Mouse (Mus musculus): ENCODE data around the gene Vcp.
"Not testable (repeated sequence)": the region's sequence is repeated elsewhere in the genome, so short reads cannot be mapped to it uniquely, and the experiment has no call there.

Vcp gene

DNA sequence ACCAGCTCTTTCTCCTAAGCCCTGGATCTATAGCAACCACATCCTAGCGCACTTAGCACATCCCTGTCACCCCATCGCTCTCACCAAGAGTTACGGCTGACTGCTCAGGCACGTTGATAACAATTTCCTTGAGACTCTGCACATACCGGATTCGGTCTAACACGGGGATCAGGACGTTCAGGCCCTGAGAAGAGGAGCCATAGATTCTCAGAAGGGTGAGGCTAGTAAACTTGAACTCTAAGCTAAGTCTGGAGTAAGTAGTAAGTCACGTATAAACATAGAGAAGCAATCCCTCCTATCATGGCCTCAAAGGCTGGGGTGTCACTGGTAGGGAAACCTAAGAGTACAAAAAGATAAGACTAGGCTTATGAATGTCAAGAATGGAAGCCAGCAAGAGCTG is 30.0 kb upstream of the Vcp start:
- DNase-seq (ENCODE audit: extremely low read depth, insufficient read length, low spot score): no peak

DNA sequence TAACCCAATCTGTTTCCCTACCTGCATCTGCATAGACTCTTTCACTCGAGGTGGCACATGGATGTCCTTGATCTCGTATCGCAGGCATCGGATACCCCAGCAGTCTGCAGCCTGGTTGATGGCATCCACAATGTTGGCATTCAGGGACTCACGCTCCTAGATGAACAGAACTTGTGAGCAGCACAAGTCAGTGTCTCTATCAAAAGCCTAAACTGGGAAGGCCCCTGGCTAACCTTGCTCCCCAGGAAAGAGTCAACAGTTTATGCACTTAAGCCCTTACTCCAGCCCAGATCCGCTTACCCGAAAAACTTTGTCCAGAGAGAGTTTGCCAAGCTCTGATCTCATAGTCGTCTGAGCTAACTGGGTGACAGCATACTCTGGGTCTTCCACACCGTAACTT is 29.4 kb upstream of the Vcp start:
- DNase-seq (ENCODE audit: extremely low read depth, insufficient read length, low spot score): no peak

DNA sequence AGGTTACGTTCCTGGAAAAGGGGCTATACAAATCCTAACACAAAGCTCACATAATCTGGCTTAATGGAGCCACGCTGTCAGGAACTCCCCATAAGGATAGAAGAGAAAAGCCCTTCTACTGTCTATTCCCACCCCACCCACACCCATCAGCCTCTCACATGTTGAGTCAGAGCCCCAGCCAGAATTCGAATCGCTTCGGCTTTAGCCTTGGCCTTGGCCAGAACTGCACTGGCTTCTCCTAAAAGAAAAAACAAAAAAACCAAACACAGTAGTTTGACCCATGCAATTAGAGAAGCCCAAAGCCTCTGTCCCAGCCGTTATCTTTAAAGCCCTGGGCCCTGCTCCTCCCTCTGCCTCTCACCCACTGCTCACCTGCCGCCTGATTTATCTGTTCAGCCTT is 28.8 kb upstream of the Vcp start:
- DNase-seq (ENCODE audit: extremely low read depth, insufficient read length, low spot score): no peak

DNA sequence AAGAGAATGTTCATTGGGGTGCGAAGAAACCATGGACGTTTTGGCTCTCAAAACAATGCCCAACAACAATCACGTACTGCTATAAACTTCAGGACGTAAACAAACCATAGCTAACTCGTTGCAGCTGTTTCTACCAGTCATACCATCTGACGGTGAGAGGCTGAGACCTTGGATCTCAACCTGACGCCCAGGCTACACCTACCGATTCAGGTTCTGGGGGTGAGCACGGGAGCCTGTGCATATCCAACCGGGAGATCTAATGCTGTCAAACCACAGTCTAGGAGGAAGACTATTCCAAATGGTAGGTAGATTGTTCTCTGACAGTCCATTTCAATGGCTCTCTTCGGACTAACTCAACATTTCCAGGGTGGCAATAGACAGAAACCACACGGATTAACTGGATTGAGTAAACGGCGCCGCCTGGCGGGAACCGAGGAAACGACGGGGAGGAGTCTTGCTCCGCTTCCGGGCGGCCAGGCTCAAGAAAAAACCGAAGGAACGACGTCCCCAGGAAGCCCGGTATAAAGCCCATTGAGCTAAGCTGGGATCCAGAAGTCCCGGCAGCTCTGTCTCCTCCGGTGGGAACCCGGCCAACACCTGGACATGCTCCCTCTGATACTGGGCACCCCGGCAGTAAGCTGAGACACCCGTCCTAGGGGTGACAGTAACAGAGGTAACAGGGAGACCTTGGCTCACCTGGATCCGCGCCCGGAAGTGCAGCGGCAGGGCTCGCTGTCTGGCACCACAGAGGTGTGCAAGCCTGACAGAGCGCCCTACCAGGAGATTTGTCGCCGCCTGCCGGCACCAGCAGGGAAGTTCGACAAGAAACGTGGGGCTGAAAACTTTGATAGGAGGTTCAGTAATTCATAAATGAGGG is 25.0 kb upstream of the Vcp start, which contains the start of gene Pigo:
Gene Pigo (minus strand): TSS at position 736 of the 877 bp plus-strand sequence.
- DNase-seq (ENCODE audit: extremely low read depth, insufficient read length, low spot score): peak; percentile 97

DNA sequence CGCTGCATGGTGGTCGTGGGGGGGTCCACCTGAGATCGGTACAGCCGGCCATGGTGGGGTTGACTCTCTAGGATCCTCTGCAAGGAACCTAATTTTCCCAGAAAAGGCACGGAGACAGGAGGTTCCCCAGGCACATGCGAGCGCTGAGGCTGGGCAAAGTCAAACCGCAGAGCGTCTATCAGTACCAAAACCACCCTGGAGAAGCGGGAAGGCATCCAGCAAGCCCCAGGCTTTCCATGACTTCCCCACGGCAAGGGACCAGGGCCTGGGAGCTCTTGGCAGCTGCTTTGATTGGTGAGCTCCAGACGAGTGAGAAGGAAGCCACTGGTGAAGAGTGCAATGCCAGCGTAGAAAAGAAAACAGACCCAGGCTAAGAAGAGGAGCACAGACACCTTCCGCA is 24.4 kb upstream of the Vcp start:
- no peak for DNase-seq (ENCODE audit: extremely low read depth, insufficient read length, low spot score)

DNA sequence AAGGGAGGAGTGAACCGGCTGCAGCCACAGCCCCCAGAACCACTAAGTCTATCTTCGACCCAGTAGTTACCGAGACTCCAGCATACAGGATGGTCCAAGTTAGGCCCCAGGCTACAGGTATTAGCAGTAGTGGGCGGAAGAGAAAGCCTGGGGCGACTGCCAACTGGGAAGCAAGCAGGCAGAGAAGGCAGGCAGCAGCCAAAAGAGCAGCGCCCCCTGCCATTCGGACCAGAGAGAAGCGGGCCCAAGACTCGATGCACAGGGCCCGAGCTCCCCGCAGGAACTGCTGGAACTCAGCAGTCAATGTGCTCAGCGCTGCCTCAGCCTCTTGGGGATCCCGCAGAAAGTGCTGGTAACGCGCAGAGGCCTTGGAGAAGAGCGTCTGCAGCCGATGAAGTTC is 21.0 kb upstream of the Vcp start:
- no peak for DNase-seq (ENCODE audit: extremely low read depth, insufficient read length, low spot score)

DNA sequence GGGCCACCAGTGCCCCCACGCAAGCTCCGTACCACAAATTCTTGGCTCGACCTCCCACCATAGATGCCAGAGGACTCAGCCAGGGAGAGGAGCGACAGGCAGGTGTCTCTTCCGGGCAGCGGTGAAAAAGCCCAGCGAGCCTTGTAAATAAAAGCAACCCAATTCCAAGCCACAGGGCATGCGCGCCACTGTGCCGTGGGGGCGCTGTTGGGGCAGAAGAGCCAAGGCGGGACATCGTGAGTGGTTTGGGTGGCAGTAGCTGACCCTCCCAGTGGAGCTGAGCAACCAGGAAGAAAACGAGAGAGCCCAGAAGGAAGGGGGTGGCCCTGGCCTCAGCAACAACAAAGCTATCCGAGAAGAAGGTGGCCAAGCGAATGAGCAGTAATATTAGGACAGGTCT is 20.6 kb upstream of the Vcp start:
- no peak for DNase-seq (ENCODE audit: extremely low read depth, insufficient read length, low spot score)

DNA sequence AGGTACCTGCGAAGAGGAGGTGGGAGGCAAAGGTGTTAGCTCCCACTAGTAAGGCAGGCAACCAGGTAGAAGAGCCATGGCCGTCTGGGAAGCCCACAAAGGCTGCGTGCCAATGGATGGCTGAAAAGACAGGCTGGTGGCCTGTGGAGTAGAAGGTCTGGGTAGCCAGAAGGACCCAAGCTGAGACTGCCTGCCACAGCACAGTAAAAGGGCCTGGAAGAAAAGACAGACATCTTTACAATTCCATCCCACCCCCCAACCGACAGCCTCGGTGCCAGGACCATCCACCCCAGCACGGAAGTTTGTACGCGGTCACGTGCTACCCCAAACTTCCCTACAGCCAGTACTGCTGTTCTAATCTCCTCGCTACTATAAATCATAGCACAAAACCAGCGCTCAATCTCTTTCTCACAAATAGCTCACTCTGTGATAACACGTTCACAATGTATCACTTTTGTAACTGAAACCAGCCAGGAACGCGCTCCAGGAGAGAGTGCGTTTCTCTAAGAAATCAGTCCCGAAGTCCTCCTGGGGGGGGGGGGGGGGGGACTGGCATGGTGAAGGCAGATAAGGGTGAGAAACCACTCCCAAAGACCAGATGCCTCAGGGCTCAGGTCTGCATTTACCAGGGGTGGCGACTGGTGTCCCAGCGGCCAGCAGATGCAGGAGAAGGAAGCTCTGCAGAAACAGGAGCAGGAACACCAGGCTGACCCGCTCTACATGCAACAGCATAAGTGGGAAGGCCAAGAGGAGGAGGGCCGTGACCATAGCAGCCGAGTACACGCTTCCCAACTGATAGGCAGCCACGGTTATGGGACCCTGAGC is 19.5 kb upstream of the Vcp start:
- DNase-seq (ENCODE audit: extremely low read depth, insufficient read length, low spot score): no peak

DNA sequence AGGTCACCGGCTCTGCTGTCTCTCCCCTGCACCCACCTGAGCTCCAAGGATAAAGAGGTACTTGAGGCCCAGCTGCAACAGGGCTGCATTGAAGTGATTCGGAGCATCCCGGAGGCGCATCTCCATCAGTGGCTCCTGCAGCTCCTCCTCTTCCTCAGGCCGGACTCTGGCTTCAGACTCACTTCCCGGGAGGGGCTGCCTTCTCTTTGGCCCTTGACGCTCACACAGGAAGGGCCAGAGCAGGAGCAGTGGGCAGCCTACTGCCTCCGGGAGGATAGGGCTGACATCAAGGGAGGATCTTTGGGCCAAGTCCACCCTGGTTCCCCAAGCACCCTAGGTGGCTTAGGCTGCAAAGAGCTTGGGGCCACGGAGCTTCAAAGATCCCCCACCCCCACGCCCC is 18.9 kb upstream of the Vcp start:
- DNase-seq (ENCODE audit: extremely low read depth, insufficient read length, low spot score): no peak

DNA sequence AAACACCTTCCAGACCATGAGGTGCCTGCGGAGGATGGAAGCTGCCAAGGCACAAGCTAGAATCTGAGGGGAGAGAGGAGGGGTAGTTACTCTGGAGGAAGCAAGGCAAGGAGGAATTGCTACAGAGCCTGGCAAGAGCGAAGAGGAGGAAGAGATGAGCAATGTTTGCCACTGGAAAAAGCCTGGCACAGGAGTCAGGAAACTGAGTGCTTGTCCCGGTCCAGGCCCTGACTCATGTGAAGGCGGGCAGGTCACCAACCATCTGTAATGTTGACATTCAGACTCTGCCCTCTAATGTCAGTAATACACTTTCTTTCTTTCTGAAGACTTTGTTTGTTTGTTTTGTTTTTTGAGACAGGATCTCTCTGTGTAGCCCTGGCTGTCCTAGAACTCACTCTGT is 17.8 kb upstream of the Vcp start:
- no peak for DNase-seq (ENCODE audit: extremely low read depth, insufficient read length, low spot score)

DNA sequence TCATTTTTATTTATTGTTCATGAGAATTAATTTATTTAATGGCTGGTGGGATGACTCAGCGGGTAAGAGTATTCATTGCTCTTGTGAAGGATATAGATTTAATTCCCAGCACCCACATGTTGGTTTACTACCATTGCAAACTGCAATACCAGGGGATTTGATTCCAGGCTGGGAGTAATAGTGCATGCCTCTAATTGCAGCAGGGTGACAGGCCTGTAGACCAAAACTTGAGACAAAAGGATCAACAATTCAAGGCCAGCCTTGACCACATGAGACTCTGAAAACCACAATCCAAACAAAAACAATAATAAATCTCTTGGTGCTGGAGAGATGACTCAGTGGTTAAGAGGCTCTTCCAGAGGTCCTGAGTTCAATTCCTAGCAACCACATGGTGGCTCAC is 11.8 kb upstream of the Vcp start:
- peak; percentile 41 for DNase-seq (ENCODE audit: extremely low read depth, insufficient read length, low spot score)

DNA sequence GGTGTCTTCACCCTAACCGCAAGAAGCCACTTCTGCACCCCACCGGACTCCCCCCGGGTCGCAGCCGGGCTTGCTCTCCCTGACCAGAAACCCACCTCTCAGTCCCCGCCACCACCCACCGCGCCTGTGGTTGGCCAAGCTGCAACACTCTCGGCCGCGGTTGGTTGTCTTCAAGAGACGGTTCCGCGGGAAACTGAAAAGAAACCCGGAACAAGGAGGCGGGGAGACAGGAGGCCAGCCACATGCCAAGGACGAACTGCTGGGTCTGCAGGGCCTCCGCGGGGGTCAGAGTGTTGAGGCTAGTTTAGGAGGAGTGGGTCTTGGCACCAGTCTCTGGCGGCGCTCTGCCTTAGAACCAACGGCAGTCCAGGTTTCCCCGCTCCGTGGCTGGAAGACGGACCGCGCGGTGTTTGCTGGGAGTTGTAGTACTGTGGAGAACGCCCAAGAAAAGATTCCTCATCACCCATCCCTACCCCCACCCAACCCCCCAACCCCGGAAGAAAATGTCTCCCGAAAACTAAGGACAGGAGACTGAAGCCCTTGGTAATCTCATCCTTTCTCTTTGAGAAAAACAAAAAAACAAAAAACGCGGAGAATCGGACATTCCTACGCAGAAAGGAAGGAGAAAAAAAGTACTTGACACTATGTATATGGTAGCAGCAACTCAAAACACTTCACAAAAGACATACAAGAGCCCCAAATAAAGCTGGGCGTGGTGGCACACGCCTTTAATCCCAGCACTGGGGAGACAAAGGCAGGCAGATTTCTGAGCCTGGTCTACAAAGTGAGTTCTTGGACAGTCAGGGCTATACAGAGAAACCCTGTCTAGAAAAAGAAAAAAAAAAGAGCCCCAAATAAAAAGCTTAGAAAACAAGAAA is 10.1 kb upstream of the Vcp start, which contains the start of gene Fancg:
Gene Fancg (minus strand): TSS at position 346 of the 878 bp plus-strand sequence.
- DNase-seq (ENCODE audit: extremely low read depth, insufficient read length, low spot score): peak; percentile 93

DNA sequence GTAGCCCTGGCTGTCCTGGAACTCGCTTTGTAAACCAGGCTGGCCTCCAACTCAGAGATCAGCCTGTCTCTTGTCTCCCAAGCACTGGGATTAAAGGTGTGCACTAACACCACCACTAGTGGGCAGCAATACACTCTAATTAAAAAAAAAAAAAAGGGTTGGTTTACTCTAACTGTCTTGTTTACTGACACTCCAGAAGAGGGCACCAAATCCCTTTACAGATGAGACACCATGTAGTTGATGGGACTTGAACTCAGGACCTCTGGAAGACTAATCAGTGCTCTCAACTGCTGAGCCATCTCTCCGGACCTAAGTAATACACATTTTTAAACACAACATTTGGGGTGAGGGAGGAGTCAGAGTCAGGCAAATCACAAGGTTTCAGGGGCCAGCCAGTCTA is 5.5 kb upstream of the Vcp start:
- DNase-seq (ENCODE audit: extremely low read depth, insufficient read length, low spot score): peak; percentile 61

DNA sequence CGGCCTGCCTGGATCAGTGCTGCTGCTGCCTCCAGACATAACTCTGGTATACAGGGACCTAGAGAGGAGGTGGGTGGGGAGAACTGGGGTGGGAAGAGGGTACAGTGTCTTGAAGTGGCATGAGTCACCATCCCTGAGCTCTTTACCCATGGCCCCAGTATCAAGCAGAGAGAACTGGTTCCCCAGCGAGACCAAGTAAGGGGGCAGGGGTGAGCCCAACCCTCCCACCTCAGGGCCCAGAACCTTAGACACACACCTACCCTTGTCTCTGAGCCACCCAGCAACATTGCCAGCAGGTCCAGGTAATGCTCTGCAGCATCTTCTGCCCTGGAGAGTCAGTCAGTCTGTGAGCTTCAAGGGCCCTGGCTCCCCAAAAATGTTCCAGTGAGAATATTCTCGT is 4.6 kb upstream of the Vcp start:
- no peak for DNase-seq (ENCODE audit: extremely low read depth, insufficient read length, low spot score)

DNA sequence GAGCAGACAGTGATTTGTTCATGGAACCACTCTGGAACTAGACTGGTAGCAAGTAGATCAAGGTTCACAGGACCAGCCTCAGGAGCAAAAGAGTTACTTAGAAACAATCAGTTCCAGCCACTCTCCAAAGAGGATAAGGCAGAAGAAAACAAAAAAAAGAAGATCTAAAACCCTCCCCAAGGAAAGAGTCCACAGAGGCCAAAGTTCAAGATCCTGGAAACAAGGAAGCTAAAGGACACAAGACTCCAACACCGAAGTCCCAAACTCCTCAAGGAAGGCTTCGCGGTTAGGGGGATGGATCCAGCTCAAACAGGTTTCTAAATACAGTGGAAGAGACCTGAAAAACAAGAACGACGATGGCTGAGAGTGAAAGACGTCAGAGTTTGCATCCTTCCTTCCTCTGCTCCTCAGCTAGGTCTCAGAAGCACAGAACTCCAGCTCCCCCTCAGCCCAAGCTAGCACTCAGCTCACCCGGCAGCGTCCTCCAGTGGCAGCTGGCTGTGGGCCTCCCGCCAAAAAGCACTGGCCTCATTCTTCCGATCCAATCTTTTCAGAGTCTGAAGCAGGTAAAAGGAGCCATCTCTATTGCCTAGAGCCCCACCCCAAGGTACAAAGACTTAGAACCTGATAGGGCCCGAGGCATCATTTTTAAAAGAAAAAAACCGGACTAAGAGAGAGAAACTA is 2.6 kb upstream of the Vcp start:
- DNase-seq (ENCODE audit: extremely low read depth, insufficient read length, low spot score): no peak

DNA sequence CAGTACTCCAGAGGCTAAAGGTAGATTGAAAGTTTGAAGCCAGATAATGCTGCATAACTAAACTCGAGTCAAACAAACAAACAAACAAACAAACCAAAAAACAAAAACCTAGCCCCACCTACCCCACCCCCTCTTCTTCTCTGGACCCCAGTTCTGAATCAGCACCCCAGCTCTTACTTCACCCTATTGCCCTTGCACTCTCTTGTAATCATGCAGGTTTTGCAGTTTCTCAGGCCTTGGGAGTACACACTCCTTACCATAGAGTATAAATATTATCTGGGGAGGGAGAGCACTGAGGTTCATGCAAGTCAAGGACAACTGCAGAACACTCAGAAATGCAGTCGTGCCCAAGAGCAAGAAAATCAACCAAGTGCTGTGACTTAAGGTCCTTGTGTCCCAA is 965 bp upstream of the Vcp start:
- DNase-seq (ENCODE audit: extremely low read depth, insufficient read length, low spot score): no peak

DNA sequence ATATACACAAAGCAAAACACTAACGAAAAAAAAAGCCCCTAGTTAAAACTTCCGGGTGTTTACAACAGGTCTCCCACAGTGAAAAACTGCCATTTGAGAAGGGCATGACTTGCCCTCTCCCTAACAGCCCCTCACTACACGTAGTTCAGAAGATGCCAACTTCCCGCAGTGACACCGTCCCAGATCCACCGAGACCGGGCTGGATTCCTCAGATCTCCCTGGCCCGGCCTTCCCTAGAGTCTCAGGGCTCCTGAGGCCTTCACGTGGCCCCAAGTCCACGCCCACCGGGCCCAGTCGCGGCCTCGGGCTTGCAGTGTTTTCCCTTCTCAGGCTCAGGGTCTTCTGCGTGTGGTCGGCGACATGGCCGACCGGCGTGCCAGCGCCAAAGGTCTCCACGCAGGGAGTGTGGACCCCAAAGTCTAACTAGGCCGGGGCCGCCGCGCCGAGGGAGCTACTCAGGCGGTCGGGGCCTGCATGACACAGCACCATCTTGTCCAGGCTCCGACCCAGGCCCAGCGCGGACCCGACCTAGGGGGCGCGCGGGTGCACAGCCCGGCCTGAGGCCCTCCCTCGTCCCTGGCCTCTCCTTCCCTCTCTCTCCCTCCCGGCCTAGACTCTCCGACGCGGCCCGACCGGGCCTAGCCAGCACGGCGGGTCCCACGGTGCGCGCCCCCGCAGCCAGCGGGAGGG is 711 bp downstream of the Vcp start:
- peak; percentile 93 for DNase-seq (ENCODE audit: extremely low read depth, insufficient read length, low spot score)

DNA sequence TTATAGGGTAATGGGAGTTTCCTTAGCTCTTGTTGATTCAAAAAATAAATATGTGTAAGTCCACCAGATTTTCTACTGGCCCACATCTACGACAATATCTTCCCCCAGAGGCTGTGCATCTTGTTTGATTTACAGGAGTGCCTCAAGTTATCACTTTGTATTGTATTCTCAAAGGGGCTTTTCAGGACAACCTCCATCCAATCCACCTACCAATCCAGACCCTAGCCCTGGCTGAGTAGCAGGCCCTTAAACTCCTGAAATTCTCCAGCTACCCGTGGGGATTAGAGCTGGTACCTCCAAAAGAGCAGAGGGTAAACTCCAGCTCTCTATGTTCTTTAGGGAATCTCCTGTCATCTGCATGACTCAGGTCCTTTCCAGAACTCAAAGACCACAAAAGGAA is 2.3 kb downstream of the Vcp start:
- no peak for DNase-seq (ENCODE audit: extremely low read depth, insufficient read length, low spot score)

DNA sequence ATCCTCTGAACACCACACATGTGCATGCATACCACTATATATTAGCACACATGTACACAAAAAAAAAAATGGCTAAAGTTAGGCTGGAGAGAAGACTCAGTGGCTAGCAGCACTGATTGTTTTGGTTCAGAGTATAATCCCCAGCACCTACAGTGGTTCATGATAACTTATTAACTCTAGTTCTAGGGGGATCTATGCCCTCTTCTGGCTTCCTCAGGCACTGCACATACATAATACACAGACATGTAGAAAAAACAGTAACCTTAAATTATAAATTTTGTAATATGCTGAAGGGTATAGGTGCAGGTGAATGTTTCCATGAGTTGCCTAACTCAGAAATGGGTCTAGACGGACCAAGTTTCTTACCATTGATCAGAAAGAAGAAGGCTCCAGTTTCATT is 12.0 kb downstream of the Vcp start:
- no peak for DNase-seq (ENCODE audit: extremely low read depth, insufficient read length, low spot score)

DNA sequence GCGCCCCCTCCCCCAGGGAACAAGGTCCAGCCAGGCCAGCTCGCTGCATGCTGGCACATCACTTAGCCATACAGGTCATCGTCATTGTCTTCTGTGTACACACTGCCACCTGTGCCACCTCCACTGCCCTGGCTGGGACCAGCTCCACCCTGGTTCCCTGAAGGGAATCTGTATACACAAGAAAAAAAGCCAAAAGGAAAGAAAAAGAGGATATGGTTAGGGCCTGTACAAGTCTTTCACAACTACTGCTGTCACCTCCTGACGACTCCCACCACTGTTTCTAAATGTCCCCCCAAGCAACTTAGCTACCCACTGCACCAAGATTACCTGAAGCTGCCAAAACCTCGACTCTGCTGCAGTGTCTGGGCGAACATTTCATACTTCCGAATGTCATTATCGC is 19.8 kb downstream of the Vcp start:
- DNase-seq (ENCODE audit: extremely low read depth, insufficient read length, low spot score): not testable (repeated sequence)

All from 3134 (cell line).